Mouse (Mus musculus) liver, embryonic 14.5 days (tissue): ENCODE data around the gene H1foo. TPM values are rescaled to one million over a fixed set of nuclear protein-coding genes. Genes with fewer than 3 reads are reported as not detected.
A peak's percentile ranks its signal among the peaks of the same experiment; 100 is the strongest.

ENCODE experiments used
- ATAC-seq: fragments of 200-750 bp; cut with Nextera tagmentation; 2 replicates; pipeline ENCODE4 v1.8.0; 2017; ENCODE audit warnings: moderate number of reproducible peaks, mild to moderate bottlenecking, moderate library complexity; ENCODE audit not compliant: insufficient read depth
- DNase-seq, 3 experiments: peaks; one replicate each; pipeline ENCODE4 v3.0.0-alpha.2; 2012 to 2013; ENCODE audit warnings: low read depth in 3 of 3, low spot score in 3 of 3
- H3K27ac ChIP-seq: fragments of 300-500 bp; sonication (generic); 2 replicates; pipeline ENCODE4 v1.5.1; 2014; ENCODE audit warnings: moderate library complexity, mild to moderate bottlenecking, control low read depth, inconsistent platforms
- H3K27me3 ChIP-seq: fragments of 300-500 bp; sonication (generic); 2 replicates; pipeline ENCODE4 v1.6.1; 2014; ENCODE audit warnings: mild to moderate bottlenecking, low read length, moderate library complexity; ENCODE audit not compliant: control insufficient read depth, insufficient read depth
- H3K36me3 ChIP-seq: fragments of 300-500 bp; sonication (generic); replicated peaks from 2 replicates; pipeline ENCODE4 v1.6.1; 2014; ENCODE audit warnings: low read depth; ENCODE audit not compliant: control insufficient read depth, insufficient read depth
- H3K4me1 ChIP-seq, 2 experiments: fragments of 200-500 bp in 1 of 2; fragments of 300-500 bp in 1 of 2; sonication (generic) in 1 of 2; replicated peaks; 2 replicates each; pipeline ENCODE4 v1.6.1; 2012 to 2014; ENCODE audit warnings: antibody characterized with exemption in 1 of 2, inconsistent platforms in 1 of 2, low read length in 1 of 2; ENCODE audit not compliant: control insufficient read depth in 2 of 2, insufficient read depth in 2 of 2
- H3K4me2 ChIP-seq: fragments of 300-500 bp; sonication (generic); 2 replicates; pipeline ENCODE4 v1.6.1; 2014; ENCODE audit warnings: low read depth, mild to moderate bottlenecking, control low read depth, moderate library complexity
- H3K4me3 ChIP-seq, 2 experiments: fragments of 200-500 bp in 1 of 2; fragments of 300-500 bp in 1 of 2; sonication (generic) in 1 of 2; 2 replicates each; pipeline ENCODE4 v1.5.1; 2012 to 2014; ENCODE audit warnings: low read depth in 2 of 2, low read length in 2 of 2, mild to moderate bottlenecking in 2 of 2, control low read depth in 1 of 2, inconsistent platforms in 1 of 2, moderate library complexity in 1 of 2; ENCODE audit not compliant: insufficient read depth in 1 of 2
- H3K9ac ChIP-seq: fragments of 300-500 bp; sonication (generic); replicated peaks from 2 replicates; pipeline ENCODE4 v1.6.1; 2014; ENCODE audit warnings: mild to moderate bottlenecking, control low read depth, moderate library complexity
- H3K9me3 ChIP-seq: fragments of 300-500 bp; sonication (generic); 2 replicates; pipeline ENCODE4 v1.6.1; 2016; ENCODE audit warnings: low read length, mixed read lengths; ENCODE audit not compliant: control insufficient read depth
- CTCF ChIP-seq: IDR thresholded peaks from 2 replicates; pipeline ENCODE4 v1.5.1; 2016; ENCODE audit warnings: antibody characterized with exemption, low read depth, control low read depth
- EP300 ChIP-seq: IDR thresholded peaks from 2 replicates; pipeline ENCODE4 v1.6.1; 2016; ENCODE audit warnings: antibody characterized with exemption, low read depth
- WGBS: fragments of 180-500 bp; shearing (Covaris S2); extraction: QIAGEN DNeasy Blood & Tissue Kit; methylation state at CpG from one replicate; pipeline ENCODE4 v1.1.7; 2014; ENCODE audit not compliant: insufficient replicate concordance; 5-methylcytosine and 5-hydroxymethylcytosine counted together
- polyA plus RNA-seq, 2 experiments: library from polyadenylated mRNA; depleted of rRNA in 1 of 2; stranded (reverse) in 1 of 2; unstranded in 1 of 2; fragments of >200 nt; fragmentation: Nextera tagmentation in 1 of 2; extraction: Ambion mirVana in 1 of 2; gene quantifications; 2 replicates each; pipeline versions ENCODE4 v1.2.1 to v1.2.3; 2012 to 2014

H1foo gene
- polyA plus RNA-seq, 2 experiments, result not detected

DNA sequence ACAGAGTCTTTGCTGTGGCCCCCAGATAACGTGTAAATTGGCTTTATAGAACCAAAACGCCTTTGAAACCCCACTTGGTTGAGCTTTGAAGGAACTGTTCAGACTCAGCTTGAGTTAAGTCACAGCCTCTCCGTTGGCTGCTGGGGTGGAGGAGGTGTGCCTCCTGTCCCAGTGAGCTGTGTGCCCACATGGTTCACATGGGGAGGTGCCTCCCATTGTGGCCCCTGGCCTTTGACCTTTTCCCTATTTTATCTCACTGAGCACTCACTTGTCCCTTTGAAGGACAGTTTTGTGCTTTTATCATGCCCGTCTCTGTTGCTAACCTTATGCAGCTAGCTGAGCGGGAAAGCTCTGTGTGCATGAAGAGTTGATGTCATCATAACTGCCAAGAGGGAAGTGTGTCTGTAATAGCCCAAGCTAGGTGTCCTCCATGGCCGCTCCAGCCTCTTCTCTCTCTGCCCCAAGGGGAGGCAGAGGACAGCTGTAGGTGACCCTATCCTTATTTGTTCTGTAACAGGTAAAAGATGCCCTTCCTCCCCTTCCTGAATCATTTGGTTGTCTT is 36.2 kb upstream of the H1foo start:
- Histone ChIP-seq H3K4me2 (no peak overlapping the region), H3K4me3 (no peak overlapping the region), H3K27me3 (no peaks in the 10 kb centered on the region), H3K36me3 (no peaks in the 10 kb centered on the region), H3K27ac (no peak overlapping the region), H3K9me3 (no peaks in the 10 kb centered on the region), H3K4me1 (peaks cover 9 to 20% of the 10 kb centered on the region in 2 experiments; a peak in 3 of 4 replicates), H3K9ac (no peak overlapping the region)
- 11% methylated on average over 6 of the region's 6 CpGs for WGBS
- peak; percentile 27; the same call in 1 of the 2 replicates for ATAC-seq
- TF ChIP-seq CTCF (no peak), EP300 (no peak)
- DNase-seq, result peak in 1 of 3 experiments; percentile 16

DNA sequence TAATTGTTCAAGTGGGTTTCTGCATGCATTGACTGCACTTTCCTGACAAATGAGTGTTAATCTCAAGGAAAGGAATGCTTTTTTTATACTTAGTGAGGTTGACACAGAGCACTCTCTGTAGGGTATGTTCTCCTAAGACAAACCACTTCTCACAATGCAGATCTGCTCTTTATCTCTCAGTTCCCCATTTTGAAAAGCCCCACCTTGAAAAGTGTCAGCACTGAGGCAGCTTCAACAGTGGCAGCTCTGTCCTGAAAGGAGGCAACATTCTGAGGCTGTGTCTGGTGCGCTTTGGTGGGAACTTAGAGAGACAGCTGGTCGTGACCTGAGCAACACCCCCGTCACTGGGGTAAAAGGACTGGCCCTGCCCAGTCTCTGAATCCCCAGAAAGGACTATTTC is 35.7 kb upstream of the H1foo start:
- Histone ChIP-seq H3K36me3 (no peaks in the 10 kb centered on the region), H3K9ac (no peak overlapping the region), H3K4me2 (no peak overlapping the region), H3K4me3 (no peak overlapping the region), H3K27ac (no peak overlapping the region), H3K27me3 (no peaks in the 10 kb centered on the region), H3K4me1 (peaks cover 9 to 20% of the 10 kb centered on the region in 2 experiments; a peak in 3 of 4 replicates), H3K9me3 (no peaks in the 10 kb centered on the region)
- WGBS, result 16% methylated on average over 3 of the region's 3 CpGs
- DNase-seq (no peak), ATAC-seq (no peak)
- TF ChIP-seq EP300, result no peak
- no peak for TF ChIP-seq CTCF

DNA sequence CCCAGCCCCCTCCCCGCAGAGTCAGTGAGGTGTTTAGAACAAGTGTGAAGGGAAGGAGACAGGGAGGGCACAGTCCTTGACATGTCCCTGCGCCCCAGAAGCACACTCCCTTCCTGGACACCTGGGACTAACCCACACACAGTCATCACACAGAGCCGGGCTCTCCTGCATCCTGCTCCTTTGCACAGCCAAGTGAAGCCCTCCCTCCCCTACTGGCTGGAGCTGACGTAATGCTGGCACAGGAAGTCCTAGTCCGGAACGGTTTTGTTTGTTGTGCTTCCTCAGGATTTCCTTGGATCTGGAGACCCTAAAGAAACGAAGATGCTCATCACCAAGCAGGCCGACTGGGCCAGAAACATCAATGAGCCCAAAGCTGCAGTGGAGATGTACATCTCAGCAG is 34.8 kb upstream of the H1foo start:
- no peak overlapping the region for H3K27ac ChIP-seq
- no peak overlapping the region for H3K9ac ChIP-seq
- no peaks in the 10 kb centered on the region for H3K36me3 ChIP-seq
- no peak overlapping the region for H3K4me3 ChIP-seq
- no peak for ATAC-seq
- H3K27me3 ChIP-seq, result no peaks in the 10 kb centered on the region
- 23% methylated on average over 8 of the region's 8 CpGs for WGBS
- peaks cover 9 to 20% of the 10 kb centered on the region in 2 experiments; a peak in 3 of 4 replicates for H3K4me1 ChIP-seq
- no peaks in the 10 kb centered on the region for H3K9me3 ChIP-seq
- TF ChIP-seq EP300 (no peak), CTCF (no peak)
- DNase-seq, result no peak
- H3K4me2 ChIP-seq, result no peak overlapping the region

DNA sequence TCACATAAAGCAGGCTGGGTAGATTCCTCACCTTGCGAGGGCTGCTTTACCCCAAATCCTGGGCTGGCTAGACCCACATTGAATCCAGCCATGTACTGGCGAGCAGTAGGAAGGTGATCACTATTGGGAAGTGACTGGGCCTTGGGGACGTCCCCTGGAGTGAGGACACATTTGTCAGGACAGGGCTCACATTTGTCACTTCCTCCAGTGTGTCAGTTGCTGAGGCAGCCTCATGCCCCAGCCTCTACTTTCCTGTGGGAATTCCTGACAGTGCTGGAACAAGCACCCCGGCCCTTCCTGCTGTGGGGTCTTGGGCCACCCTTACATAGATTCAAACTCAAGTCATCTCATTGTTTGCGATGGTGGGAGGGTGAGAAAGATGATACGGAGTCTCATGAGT is 33.0 kb upstream of the H1foo start:
- no peak overlapping the region for H3K9ac ChIP-seq
- H3K4me3 ChIP-seq, result no peak overlapping the region
- H3K27me3 ChIP-seq, result no peaks in the 10 kb centered on the region
- peaks cover 9 to 18% of the 10 kb centered on the region in 2 experiments; a peak in 3 of 4 replicates for H3K4me1 ChIP-seq
- H3K36me3 ChIP-seq, result no peaks in the 10 kb centered on the region
- TF ChIP-seq CTCF, result no peak
- no peak for TF ChIP-seq EP300
- no peak for DNase-seq
- no peaks in the 10 kb centered on the region for H3K9me3 ChIP-seq
- no peak overlapping the region for H3K27ac ChIP-seq
- no peak for ATAC-seq
- H3K4me2 ChIP-seq, result no peak overlapping the region
- WGBS, result 55% methylated on average over 6 of the region's 6 CpGs

DNA sequence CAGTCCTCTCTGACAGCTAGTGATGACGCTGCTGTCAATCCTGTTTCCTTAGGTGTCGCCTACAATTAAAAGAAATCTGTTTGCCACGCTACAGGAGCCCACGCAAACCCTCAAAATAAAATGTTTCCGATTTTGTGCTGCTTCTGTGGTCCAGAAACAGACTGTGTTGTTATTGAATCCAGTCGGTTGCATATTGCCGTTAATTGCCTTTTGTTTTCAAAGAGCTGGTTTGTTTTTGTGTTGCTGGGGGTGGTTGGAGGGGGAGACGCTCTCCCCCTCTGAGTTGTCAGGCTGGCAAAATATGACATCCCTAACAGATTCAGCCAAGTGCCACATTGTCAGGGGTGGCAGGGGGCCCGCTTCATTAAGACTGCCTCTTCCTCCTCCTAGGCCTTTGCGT is 31.3 kb upstream of the H1foo start:
- no peak for TF ChIP-seq EP300
- no peaks in the 10 kb centered on the region for H3K27me3 ChIP-seq
- no peak for ATAC-seq
- DNase-seq, result no peak
- peaks cover 6 to 17% of the 10 kb centered on the region in 2 experiments; a peak in 3 of 4 replicates for H3K4me1 ChIP-seq
- no peak overlapping the region for H3K4me3 ChIP-seq
- H3K27ac ChIP-seq, result no peak overlapping the region
- H3K36me3 ChIP-seq, result no peaks in the 10 kb centered on the region
- H3K9ac ChIP-seq, result no peak overlapping the region
- no peak overlapping the region for H3K4me2 ChIP-seq
- 73% methylated on average over 10 of the region's 10 CpGs for WGBS
- H3K9me3 ChIP-seq, result no peaks in the 10 kb centered on the region
